Mouse (Mus musculus) heart, embryonic 10.5 days (tissue): ENCODE measurements at regions not wholly inside any gene's neighbourhood (a gene's known extent, or its start where the extent isn't known, plus 50 kb on each side); places are given as distances from the start of the nearest gene placed in this dataset.

Source experiments
- DNase-seq: peaks from one replicate; pipeline ENCODE4 v3.0.0-alpha.2; 2017; ENCODE audit warnings: low spot score
- H3K27ac ChIP-seq: fragments of 300-500 bp; sonication (generic); 2 replicates; pipeline ENCODE4 v1.5.1; 2016; ENCODE audit warnings: mild to moderate bottlenecking
- H3K27me3 ChIP-seq: fragments of 300-500 bp; sonication (generic); 2 replicates; pipeline ENCODE4 v1.6.1; 2016; ENCODE audit warnings: mild to moderate bottlenecking; ENCODE audit not compliant: poor library complexity, insufficient read depth, severe bottlenecking
- H3K36me3 ChIP-seq: fragments of 300-500 bp; sonication (generic); 2 replicates; pipeline ENCODE4 v1.6.1; 2016; ENCODE audit warnings: mild to moderate bottlenecking, moderate library complexity
- H3K4me1 ChIP-seq: fragments of 300-500 bp; sonication (generic); 2 replicates; pipeline ENCODE4 v1.6.1; 2016; ENCODE audit warnings: mild to moderate bottlenecking
- H3K4me3 ChIP-seq: fragments of 300-500 bp; sonication (generic); 2 replicates; pipeline ENCODE4 v1.5.1; 2016; ENCODE audit warnings: mild to moderate bottlenecking, moderate library complexity
- H3K9me3 ChIP-seq: fragments of 300-500 bp; sonication (generic); 2 replicates; pipeline ENCODE4 v1.6.1; 2016; ENCODE audit warnings: mild to moderate bottlenecking, moderate library complexity
- WGBS: fragments of 180-500 bp; shearing (Covaris S2); methylation state at CpG from one replicate; pipeline ENCODE4 v1.1.7; 2016; 5-methylcytosine and 5-hydroxymethylcytosine counted together

DNA sequence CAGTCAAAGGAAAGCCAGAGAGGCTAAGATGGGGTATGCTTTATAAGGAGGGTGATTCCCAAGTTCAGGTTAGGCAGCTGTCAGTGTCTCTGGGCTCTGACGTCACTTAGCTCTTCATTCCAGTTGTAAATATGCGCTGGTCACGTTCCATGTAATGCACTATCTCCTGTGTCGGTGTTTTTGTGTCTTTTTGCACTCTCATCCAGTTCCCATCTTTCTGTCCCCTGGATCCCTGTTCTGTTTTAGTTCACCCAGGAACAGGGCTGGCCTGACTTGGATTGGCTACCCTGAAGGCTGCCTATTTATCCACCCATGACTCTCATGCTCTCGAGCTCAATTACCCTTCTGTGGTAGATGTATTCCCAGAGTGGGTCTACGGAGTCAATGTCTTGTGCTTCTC is 387.9 kb upstream of the Tmpo start:
- H3K27ac ChIP-seq, result no peak overlapping the region

DNA sequence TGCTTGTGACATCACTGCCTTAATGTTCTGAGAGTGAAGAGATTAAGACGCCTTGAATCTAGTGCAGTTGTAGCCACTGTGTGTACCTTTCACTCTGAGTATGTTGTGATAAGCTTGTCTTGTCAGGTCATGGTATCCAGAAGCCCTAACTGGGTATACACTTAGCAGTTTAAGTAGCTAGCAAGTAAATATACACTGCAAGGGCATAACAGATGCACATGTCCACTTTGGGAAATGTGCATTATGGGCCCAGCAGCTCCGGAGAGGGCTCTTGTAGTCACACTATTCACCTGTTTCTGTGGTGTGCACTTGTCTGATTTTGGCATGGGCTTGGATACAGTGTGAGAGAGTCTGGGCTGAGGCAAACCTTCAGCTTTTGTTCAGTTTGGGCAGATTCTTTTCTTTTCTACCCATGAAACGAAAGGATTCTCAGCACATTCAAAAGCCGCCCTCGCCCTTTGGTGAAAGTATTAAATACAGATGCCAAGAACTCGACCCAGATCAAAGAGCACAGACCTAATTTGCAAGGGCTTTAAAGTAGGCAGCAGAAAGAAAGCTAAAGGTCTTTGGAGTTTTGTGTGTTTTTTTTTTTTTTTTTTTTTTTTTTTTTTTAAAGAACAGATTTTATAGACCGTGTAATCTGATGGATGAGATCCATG is 385.1 kb upstream of the Tmpo start:
- H3K27me3 ChIP-seq, result no peaks in the 10 kb centered on the region
- DNase-seq, result peak; percentile 41
- H3K4me1 ChIP-seq, result no peaks in the 10 kb centered on the region
- 77% methylated on average over 7 of the region's 7 CpGs for WGBS
- no peak overlapping the region for H3K27ac ChIP-seq
- H3K36me3 ChIP-seq, result no peaks in the 10 kb centered on the region
- no peaks in the 10 kb centered on the region for H3K9me3 ChIP-seq
- no peak overlapping the region for H3K4me3 ChIP-seq

More for the DNA sequence above, 387.9 kb upstream of the Tmpo start:
- WGBS, result 85% methylated on average over 6 of the region's 6 CpGs
- no peaks in the 10 kb centered on the region for H3K27me3 ChIP-seq
- H3K36me3 ChIP-seq, result no peaks in the 10 kb centered on the region
- DNase-seq, result peak; percentile 39
- H3K4me3 ChIP-seq, result no peak overlapping the region
- no peaks in the 10 kb centered on the region for H3K9me3 ChIP-seq
- no peaks in the 10 kb centered on the region for H3K4me1 ChIP-seq

DNA sequence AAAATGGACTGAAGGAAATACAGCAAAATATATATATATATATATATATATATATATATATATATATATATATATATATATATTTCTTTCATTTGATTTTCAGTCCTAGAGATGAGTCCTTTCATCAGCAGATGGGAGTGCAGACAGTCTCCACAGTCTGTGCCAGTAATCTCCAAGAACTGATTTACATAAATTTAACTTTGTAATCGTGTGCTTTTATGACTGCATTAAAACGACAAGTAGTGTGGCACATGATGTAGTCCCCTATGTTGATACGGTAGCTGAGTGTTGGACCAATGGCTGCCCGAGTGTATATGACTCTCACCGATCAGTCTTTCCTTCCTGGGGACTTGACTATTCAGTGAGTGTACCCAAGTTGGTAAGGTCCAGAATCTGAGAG is 378.2 kb upstream of the Tmpo start:
- Histone ChIP-seq H3K27me3 (no peaks in the 10 kb centered on the region), H3K9me3 (no peaks in the 10 kb centered on the region), H3K27ac (no peak overlapping the region), H3K4me1 (no peaks in the 10 kb centered on the region), H3K4me3 (no peak overlapping the region), H3K36me3 (no peaks in the 10 kb centered on the region)
- 86% methylated on average over 5 of the region's 5 CpGs for WGBS
- DNase-seq, result peak; percentile 39

DNA sequence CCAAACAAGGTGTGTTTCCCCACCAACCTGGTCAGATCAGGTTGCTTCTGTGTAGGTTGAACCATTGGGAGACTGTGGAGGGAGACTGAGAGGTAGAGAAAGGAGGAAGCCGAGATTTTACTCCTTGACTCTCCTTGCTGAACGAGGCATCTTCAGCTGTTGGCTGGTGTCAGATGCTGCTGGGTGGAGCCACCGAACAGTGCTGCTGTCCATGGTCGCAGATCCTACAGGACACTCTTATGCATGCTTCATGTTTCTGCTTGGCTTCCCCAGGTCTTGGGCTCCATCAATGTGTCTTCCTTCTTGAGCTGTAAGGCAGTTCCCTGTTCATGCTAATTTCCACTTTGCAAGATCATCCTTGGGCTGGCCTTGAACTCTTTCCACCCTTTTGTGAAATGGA is 367.0 kb upstream of the Tmpo start:
- no peaks in the 10 kb centered on the region for H3K36me3 ChIP-seq
- no peak overlapping the region for H3K4me3 ChIP-seq
- no peak overlapping the region for H3K27ac ChIP-seq
- H3K9me3 ChIP-seq, result no peaks in the 10 kb centered on the region
- WGBS, result 44% methylated on average over 4 of the region's 4 CpGs
- peaks cover 39% of the 10 kb centered on the region; the same call in 1 of the 2 replicates for H3K27me3 ChIP-seq
- no peak for DNase-seq
- H3K4me1 ChIP-seq, result peaks cover 7% of the 10 kb centered on the region; the same call in 1 of the 2 replicates

DNA sequence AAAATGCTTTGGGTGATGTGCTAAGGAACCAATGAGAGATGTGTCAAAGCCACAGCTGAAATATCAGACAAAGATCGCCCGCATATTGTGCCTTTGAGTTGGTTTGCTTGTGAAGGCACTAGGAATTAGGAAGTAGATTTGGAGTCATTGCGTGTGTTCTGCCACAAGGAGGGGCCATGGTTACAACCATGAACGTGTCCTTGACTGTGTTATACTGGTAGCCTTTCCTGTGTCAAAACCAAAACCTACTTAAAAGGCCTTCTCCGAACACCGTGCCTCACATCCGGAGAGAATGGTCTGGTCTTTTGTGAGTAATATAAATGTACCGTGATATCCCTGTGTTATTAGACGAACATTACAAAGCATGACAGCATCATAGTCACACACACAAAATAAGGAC is 365.0 kb upstream of the Tmpo start:
- no peaks in the 10 kb centered on the region for H3K36me3 ChIP-seq
- peaks cover 16% of the 10 kb centered on the region; the same call in 1 of the 2 replicates for H3K4me1 ChIP-seq
- peaks cover 46% of the 10 kb centered on the region for H3K27me3 ChIP-seq
- no peaks in the 10 kb centered on the region for H3K9me3 ChIP-seq
- no peak for DNase-seq
- no peak overlapping the region for H3K27ac ChIP-seq
- WGBS, result 59% methylated on average over 9 of the region's 9 CpGs
- H3K4me3 ChIP-seq, result no peak overlapping the region

DNA sequence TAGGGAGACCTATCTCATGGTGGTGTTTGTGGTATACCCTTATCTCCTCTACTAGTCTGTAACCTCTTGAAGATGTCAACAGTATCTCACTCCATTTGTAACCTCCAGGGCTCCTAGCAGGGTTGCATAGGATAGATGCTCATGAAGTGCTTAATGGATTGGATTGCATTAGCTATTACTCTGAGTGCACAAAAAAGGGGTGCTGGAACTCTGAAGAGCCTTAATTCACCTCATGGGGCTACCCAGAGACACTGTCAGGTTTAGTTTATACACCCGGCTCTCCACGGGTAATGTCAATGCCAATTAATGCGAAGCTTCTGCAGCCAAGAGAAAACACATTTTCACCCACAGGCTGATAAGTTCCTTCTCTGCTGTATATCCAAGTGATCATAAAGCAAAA is 364.3 kb upstream of the Tmpo start:
- peaks cover 46% of the 10 kb centered on the region for H3K27me3 ChIP-seq
- H3K27ac ChIP-seq, result no peak overlapping the region
- H3K9me3 ChIP-seq, result no peaks in the 10 kb centered on the region
- H3K36me3 ChIP-seq, result no peaks in the 10 kb centered on the region
- 66% methylated on average over 3 of the region's 3 CpGs for WGBS
- H3K4me1 ChIP-seq, result peaks cover 16% of the 10 kb centered on the region; the same call in 1 of the 2 replicates
- no peak overlapping the region for H3K4me3 ChIP-seq
- no peak for DNase-seq

DNA sequence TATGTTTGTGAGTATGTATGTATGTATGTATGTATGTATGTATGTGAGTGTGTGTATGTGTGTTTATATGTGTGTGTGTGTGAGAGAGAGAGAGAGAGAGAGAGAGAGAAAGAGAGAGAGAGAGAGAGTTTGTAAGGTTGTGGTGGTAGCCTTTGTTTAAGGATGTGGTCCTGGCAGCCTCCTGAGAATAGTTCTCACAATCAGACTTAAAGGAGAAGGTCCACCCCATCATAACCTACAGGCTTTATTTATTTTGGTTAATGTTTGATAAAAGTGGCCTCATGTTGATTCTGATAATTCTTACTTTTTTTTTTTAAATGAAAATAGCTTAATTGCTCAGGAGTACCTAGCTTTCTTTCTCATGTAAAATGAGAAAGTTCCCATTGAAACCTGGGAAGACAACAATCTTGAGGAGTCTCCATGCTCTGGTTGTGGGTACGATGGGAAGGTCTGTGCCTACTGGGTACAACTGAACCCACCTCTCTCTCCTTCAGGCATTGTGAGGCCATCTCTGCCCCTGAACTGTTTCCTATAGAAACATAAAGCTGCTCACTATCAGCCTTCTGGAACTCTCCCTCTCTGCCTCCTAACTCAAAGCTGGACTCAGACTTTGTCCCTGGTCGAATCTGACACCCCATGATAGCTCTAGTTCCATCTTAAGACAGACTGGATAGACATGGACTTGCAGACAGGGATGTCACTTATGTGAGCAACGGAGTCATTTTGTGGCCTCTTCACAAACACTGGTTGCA is 362.2 kb upstream of the Tmpo start:
- no peak overlapping the region for H3K4me3 ChIP-seq
- H3K4me1 ChIP-seq, result peaks cover 16% of the 10 kb centered on the region; the same call in 1 of the 2 replicates
- DNase-seq, result no peak
- H3K27me3 ChIP-seq, result peaks cover 37% of the 10 kb centered on the region
- no peaks in the 10 kb centered on the region for H3K9me3 ChIP-seq
- WGBS, result 75% methylated on average over 3 of the region's 3 CpGs
- H3K27ac ChIP-seq, result no peak overlapping the region
- no peaks in the 10 kb centered on the region for H3K36me3 ChIP-seq

DNA sequence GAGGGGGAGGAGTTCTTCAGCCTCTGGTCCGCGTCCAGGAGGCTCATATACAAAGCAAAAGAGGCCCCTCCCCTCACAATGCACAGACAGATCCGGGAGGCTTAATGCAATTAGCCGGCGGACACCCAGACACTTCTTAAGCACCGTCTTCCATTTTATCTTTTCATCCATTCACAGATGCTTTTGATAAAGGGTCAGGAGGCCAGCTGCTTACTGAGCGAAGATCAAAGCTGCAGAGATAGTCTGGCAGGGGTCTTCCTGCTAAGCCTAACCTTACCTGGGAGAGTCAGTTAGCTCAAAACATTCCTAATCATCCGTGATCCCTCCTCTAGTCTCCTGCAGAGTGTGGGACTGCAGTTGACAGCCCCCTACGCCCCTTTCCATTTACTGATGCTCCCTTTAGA is 361.1 kb upstream of the Tmpo start:
- Histone ChIP-seq H3K36me3 (no peaks in the 10 kb centered on the region), H3K4me3 (no peak overlapping the region), H3K27ac (no peak overlapping the region), H3K4me1 (peaks cover 16% of the 10 kb centered on the region; the same call in 1 of the 2 replicates), H3K9me3 (no peaks in the 10 kb centered on the region), H3K27me3 (peaks cover 26% of the 10 kb centered on the region)
- 5% methylated on average over 9 of the region's 9 CpGs for WGBS
- DNase-seq, result no peak

DNA sequence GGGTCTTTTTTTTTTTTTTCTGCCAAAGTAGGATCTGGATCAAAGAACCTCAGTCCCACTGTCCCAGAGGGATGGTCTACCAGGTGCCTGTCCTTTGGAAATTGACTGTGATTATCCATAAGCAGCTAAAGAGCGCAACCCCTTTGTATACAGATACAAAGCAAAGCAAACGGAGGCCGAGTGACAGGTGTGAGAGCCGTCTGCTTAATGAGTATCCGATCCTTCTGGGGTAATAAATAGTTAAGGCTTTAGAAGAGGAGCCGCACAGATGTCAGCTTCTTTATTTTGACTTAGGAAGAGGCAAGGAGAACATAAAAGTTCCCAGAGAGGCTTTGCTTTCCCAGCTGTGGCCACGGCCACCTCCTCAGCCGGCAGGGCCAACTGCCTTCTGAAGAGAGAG is 356.1 kb upstream of the Tmpo start:
- no peak for DNase-seq
- WGBS, result 65% methylated on average over 8 of the region's 8 CpGs
- peaks cover 4% of the 10 kb centered on the region; the same call in 1 of the 2 replicates for H3K4me1 ChIP-seq

DNA sequence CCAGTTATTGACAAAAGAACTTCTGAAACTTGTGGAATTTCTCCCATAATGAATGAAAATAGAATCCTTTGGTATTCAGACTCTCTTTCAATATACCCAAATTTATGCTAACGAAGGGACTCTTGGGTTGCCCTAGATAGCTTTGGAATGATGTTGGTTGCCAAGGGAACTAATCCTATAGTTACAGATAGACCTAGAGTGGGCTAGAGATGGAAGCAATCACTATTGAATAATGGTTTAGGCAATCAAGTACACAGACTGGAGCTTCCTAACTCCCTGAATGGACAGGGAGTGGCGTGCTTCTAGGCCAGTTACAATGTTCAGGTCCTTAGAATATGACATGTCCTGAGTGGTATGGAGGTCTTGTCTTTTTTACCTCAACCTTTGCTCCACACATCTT is 354.3 kb upstream of the Tmpo start:
- Histone ChIP-seq H3K4me1 (no peaks in the 10 kb centered on the region), H3K9me3 (no peaks in the 10 kb centered on the region), H3K4me3 (no peak overlapping the region), H3K36me3 (no peaks in the 10 kb centered on the region), H3K27ac (no peak overlapping the region), H3K27me3 (no peaks in the 10 kb centered on the region)
- 79% methylated on average over 2 of the region's 2 CpGs for WGBS
- DNase-seq, result no peak

More for the DNA sequence above, 356.1 kb upstream of the Tmpo start:
- Histone ChIP-seq H3K27ac (no peak overlapping the region), H3K9me3 (no peaks in the 10 kb centered on the region), H3K4me3 (no peak overlapping the region), H3K36me3 (no peaks in the 10 kb centered on the region), H3K27me3 (no peaks in the 10 kb centered on the region; the same call in none of the 2 replicates)

DNA sequence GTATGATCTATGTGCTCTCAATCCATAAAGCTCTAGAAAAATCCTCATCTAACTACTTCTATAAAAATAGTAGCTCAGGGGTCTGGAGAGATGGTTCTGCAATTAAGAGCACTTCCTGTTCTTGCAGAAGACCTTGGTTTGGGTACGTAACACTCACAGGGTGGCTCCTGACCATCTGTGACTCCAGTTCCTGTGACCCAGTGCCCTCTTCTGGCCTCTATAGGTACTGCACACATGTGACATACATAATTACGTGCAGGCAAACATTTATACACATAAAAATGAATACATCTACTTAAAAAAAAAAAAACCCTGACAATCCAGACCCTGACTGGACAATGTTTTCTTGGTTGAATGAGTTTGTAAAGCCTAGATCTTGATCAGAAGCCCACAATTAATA is 347.2 kb upstream of the Tmpo start:
- no peaks in the 10 kb centered on the region for H3K9me3 ChIP-seq
- H3K27me3 ChIP-seq, result no peaks in the 10 kb centered on the region
- H3K36me3 ChIP-seq, result no peaks in the 10 kb centered on the region
- no peaks in the 10 kb centered on the region for H3K4me1 ChIP-seq
- H3K4me3 ChIP-seq, result no peak overlapping the region
- WGBS, result 77% methylated on average over 2 of the region's 2 CpGs
- no peak for DNase-seq
- no peak overlapping the region for H3K27ac ChIP-seq

DNA sequence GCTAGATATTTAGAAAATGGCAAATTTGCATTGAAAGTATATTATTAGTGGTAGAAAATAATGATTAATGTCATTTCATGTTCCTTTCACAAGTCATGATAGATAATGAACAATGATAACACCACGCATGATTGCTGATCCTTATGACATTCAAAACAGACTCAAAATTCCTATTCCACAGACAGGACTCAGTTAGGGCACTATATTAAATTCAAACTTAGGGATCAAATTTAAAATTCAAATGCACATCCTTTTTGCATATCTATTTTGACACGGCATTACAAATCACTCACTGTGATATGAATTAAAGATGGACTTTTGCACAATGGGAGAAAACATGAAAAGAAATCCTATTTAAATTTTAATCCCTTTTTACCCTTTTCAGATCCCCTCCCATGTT is 340.1 kb upstream of the Tmpo start:
- no peaks in the 10 kb centered on the region for H3K9me3 ChIP-seq
- WGBS, result 89% methylated on average over 2 of the region's 2 CpGs
- H3K27me3 ChIP-seq, result no peaks in the 10 kb centered on the region
- H3K4me1 ChIP-seq, result no peaks in the 10 kb centered on the region
- no peaks in the 10 kb centered on the region for H3K36me3 ChIP-seq
- no peak overlapping the region for H3K27ac ChIP-seq
- DNase-seq, result no peak
- no peak overlapping the region for H3K4me3 ChIP-seq

DNA sequence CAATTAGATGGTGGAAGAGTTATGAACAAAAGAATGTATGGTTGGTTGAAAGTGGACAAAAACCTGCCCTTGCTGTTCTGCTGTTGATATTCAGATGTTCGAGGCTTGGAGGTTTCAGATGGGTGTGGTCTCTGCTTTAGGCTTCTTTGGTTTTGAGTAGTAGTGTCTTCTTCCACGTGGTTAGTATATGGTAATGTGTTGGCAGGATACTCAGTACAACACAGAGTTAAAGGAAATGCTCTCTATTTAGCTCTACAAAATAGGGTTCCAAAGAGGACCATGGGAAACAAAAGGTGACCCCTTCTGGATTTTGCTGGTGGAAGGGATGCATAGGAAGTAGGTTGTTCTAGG is 333.9 kb upstream of the Tmpo start:
- no peaks in the 10 kb centered on the region for H3K36me3 ChIP-seq
- no peak overlapping the region for H3K4me3 ChIP-seq
- DNase-seq, result no peak
- no peak overlapping the region for H3K27ac ChIP-seq
- no peaks in the 10 kb centered on the region for H3K9me3 ChIP-seq
- H3K4me1 ChIP-seq, result no peaks in the 10 kb centered on the region
- no peaks in the 10 kb centered on the region for H3K27me3 ChIP-seq
- WGBS, result 70% methylated on average over 2 of the region's 2 CpGs
